Mouse (Mus musculus) hematopoietic multipotent progenitor cell, adult 10-12 weeks (in vitro differentiated cells): Measurements from ENCODE around the gene 4933428G20Rik. TPM values are rescaled to one million over a fixed set of nuclear protein-coding genes. Genes with fewer than 3 reads are reported as not detected.

Source experiments
- polyA plus RNA-seq: library from polyadenylated mRNA; stranded (reverse); fragments of >175 nt; gene quantifications from 2 replicates; pipeline ENCODE4 v1.2.3, GENCODE M21; 2012; ENCODE audit warnings: low replicate concordance

Gene 4933428G20Rik
- not detected in 2 replicates for polyA plus RNA-seq

DNA sequence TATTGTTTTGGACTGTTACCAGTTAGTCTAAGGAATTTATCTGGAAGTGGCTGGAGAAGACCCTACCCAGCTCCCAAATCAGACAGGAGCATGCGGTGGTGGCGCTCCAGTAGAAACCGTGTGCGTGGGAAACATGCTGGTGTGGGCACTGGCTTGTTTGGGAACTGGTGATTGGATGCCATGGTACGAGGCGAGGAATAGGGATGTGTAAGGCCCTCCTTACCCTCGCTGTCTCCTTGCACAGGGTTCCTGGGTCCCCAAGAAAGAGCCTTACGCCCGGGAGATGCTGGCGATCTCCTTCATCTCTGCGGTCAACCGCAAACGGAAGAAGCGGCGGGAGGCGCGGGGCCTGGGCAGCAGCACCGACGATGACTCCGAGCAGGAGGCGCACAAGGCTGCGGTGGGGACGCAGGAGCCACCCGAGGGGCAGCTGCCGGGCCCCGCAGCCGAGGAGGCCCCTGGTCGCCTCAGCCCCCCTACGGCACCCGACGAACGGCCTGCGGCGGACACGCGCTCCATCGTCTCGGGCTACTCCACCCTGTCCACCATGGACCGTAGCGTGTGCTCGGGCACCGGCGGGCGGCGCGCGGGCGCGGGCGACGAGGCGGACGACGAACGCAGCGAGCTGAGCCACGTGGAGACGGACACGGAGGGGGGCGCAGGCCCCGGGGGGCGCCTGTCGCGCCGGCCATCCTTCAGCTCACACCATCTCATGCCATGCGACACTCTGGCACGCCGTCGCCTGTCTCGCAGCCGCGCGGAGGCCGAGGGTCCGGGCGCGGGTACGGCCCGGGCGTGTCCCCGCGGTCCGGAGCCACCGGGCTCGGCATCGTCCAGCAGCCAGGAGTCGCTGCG is at the start of gene 4933428G20Rik:
Gene 4933428G20Rik, minus strand, starts transcription at position 476 of the 855 bp plus-strand sequence.

Other genes starting within 250 kb of the 4933428G20Rik start
- gene Npepps, start 219.7 kb downstream of the 4933428G20Rik start, polyA plus RNA-seq = 26.5 and 35.4 TPM in 2 replicates
- 2.9 and 5.0 TPM in 2 replicates for gene Mrpl45, start 184.6 kb downstream of the 4933428G20Rik start, polyA plus RNA-seq
- gene Gpr179, start 148.3 kb downstream of the 4933428G20Rik start, polyA plus RNA-seq = 0.07 and 0.11 TPM in 2 replicates
- 5.4 and 8.4 TPM in 2 replicates for gene Socs7, start 137.8 kb downstream of the 4933428G20Rik start, polyA plus RNA-seq
- gene Arhgap23, start 84.8 kb downstream of the 4933428G20Rik start, polyA plus RNA-seq = 19.2 and 20.8 TPM in 2 replicates
- gene Srcin1, start 75.8 kb upstream of the 4933428G20Rik start, polyA plus RNA-seq = 0.37 and 1.2 TPM in 2 replicates
- gene Epop, start 129.4 kb upstream of the 4933428G20Rik start, polyA plus RNA-seq = 32.1 and 80.1 TPM in 2 replicates
- gene Mllt6, start 163.1 kb upstream of the 4933428G20Rik start, polyA plus RNA-seq = 210 and 328 TPM in 2 replicates
- 3.5 and 10.2 TPM in 2 replicates for gene Cisd3, start 185.5 kb upstream of the 4933428G20Rik start, polyA plus RNA-seq
- gene Pcgf2, start 200.2 kb upstream of the 4933428G20Rik start, polyA plus RNA-seq = 13.2 and 62.7 TPM in 2 replicates
- gene Psmb3, start 203.1 kb upstream of the 4933428G20Rik start, polyA plus RNA-seq = 12.3 and 135 TPM in 2 replicates
- gene Pip4k2b, start 244.4 kb upstream of the 4933428G20Rik start, polyA plus RNA-seq = 28.9 and 33.1 TPM in 2 replicates